Mouse (Mus musculus) limb, embryonic 11.5 days (tissue): Measurements from ENCODE around the gene Mamld1. TPM values are rescaled to one million over a fixed set of nuclear protein-coding genes. Genes with fewer than 3 reads are reported as not detected.
"Not testable (repeated sequence)": the region's sequence is repeated elsewhere in the genome, so short reads cannot be mapped to it uniquely, and the experiment has no call there.

ENCODE experiments used
- ATAC-seq: fragments of 200-750 bp; cut with Nextera tagmentation; 2 replicates; pipeline ENCODE4 v1.8.0; 2017; ENCODE audit warnings: low read depth; ENCODE audit not compliant: insufficient number of reproducible peaks, low FRiP score, low TSS enrichment
- DNase-seq: peaks from one replicate; pipeline ENCODE4 v3.0.0-alpha.2; 2015; ENCODE audit warnings: low spot score
- H3K27ac ChIP-seq: fragments of 300-500 bp; sonication (generic); replicated peaks from 2 replicates; pipeline ENCODE4 v1.5.1; 2014; ENCODE audit warnings: low read depth, mild to moderate bottlenecking, low read length
- H3K27me3 ChIP-seq: fragments of 300-500 bp; sonication (generic); 2 replicates; pipeline ENCODE4 v1.6.1; 2014; ENCODE audit warnings: mild to moderate bottlenecking, low read length, mixed read lengths; ENCODE audit not compliant: control insufficient read depth, insufficient read depth
- H3K36me3 ChIP-seq: fragments of 300-500 bp; sonication (generic); 2 replicates; pipeline ENCODE4 v1.6.1; 2014; ENCODE audit warnings: mild to moderate bottlenecking, low read length, moderate library complexity, mixed read lengths; ENCODE audit not compliant: control insufficient read depth, insufficient read depth
- H3K4me1 ChIP-seq: fragments of 300-500 bp; sonication (generic); 2 replicates; pipeline ENCODE4 v1.6.1; 2014; ENCODE audit warnings: low read length, mixed read lengths; ENCODE audit not compliant: control insufficient read depth, insufficient read depth
- H3K4me2 ChIP-seq: fragments of 300-500 bp; sonication (generic); 2 replicates; pipeline ENCODE4 v1.6.1; 2014; ENCODE audit warnings: low read depth, mild to moderate bottlenecking, moderate library complexity; ENCODE audit not compliant: severe bottlenecking
- H3K4me3 ChIP-seq: fragments of 300-500 bp; sonication (generic); 2 replicates; pipeline ENCODE4 v1.5.1; 2014; ENCODE audit warnings: low read depth, low read length
- H3K9ac ChIP-seq: fragments of 300-500 bp; sonication (generic); 2 replicates; pipeline ENCODE4 v1.6.1; 2014; ENCODE audit warnings: mild to moderate bottlenecking, low read length
- H3K9me3 ChIP-seq: fragments of 300-500 bp; sonication (generic); 2 replicates; pipeline ENCODE4 v1.6.1; 2016; ENCODE audit warnings: low read length; ENCODE audit not compliant: control insufficient read depth
- WGBS: fragments of 180-500 bp; shearing (Covaris S2); extraction: QIAGEN DNeasy Blood & Tissue Kit; methylation state at CpG from one replicate; pipeline ENCODE4 v1.1.7; 2014; 5-methylcytosine and 5-hydroxymethylcytosine counted together
- polyA plus RNA-seq: library from polyadenylated mRNA; unstranded; fragments of >200 nt; fragmentation: Nextera tagmentation; extraction: Ambion mirVana; gene quantifications from 2 replicates; pipeline ENCODE4 v1.2.1, GENCODE M21; 2014

Gene Mamld1
- polyA plus RNA-seq, result 1.1 and 1.5 TPM in 2 replicates

DNA sequence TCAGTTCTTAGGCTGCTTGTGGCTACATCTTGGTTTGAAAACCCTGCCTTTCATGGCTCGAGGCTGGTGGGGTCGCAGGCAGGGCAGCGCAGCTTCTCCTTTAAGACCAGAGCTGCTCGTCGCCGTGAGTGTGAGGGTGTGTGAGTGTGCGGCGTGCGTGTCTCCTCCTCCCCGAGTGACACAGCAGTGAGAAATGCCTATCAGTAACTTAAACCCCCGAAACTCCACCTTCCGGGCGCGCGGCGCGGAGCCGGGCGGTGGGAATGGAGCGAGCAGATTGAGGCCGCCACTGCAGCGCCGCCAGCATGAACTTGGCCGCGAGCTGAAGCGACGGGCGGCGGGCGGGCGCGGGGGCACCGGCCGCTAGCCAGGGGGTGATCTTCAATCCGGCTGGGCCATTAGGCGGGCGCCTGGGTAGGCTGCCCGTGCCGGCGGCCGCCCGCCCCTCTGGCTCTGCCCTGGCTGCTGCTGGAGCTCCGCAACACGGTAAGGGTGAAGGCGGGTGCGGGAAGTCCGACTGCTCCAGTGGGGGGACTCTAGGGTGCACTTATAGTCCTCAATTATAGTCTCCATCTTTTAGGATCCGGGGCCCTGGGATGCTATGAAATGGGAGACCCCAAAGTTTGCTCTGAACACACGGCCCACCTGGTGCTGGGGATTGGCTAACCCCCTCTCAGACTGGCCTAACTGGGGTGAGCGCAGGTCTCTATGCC, at the start of gene Mamld1:
TSS of gene Mamld1 (plus strand) at position 393 of the 713 bp plus-strand sequence.
- Histone ChIP-seq H3K9me3 (no peaks in the 10 kb centered on the region), H3K9ac (no peak within 1 kb of the TSS), H3K27ac (no peak within 1 kb of the TSS), H3K4me1 (no peaks in the 10 kb centered on the region), H3K4me3 (peak within 1 kb of the TSS; percentile 34), H3K36me3 (no peaks in the 10 kb centered on the region), H3K4me2 (peak within 1 kb of the TSS; percentile 57), H3K27me3 (peaks cover 43% of the 10 kb centered on the region)
- 19% methylated on average over 38 of the region's 50 CpGs for WGBS
- DNase-seq (peak; percentile 53), ATAC-seq (peak; percentile 13; the same call in 1 of the 2 replicates)

DNA sequence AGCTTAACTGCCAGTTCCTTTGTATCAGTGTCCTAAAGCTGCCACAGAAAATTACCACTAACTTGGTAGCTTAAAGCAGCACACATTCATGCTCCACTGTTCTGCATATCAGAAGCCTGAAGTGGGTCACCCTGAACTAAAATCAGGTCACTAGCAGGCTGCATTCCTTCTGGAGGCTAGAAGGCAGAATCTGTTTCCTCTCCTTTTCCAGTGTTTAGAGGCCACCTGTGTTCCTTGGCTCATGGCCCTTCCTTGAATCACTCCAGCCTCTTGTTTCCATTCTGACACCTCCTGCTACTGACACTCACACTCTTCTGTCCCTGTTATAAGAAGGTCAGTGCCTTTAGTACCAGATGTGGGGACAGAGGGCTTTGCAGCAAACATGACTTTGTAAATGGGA, 25.3 kb upstream of the Mamld1 start:
- Histone ChIP-seq H3K4me2 (no peak overlapping the region), H3K27ac (no peak overlapping the region), H3K9me3 (no peaks in the 10 kb centered on the region), H3K9ac (no peak overlapping the region), H3K36me3 (no peaks in the 10 kb centered on the region), H3K4me3 (no peak overlapping the region), H3K4me1 (no peaks in the 10 kb centered on the region), H3K27me3 (no peaks in the 10 kb centered on the region)
- ATAC-seq (no peak), DNase-seq (no peak)

DNA sequence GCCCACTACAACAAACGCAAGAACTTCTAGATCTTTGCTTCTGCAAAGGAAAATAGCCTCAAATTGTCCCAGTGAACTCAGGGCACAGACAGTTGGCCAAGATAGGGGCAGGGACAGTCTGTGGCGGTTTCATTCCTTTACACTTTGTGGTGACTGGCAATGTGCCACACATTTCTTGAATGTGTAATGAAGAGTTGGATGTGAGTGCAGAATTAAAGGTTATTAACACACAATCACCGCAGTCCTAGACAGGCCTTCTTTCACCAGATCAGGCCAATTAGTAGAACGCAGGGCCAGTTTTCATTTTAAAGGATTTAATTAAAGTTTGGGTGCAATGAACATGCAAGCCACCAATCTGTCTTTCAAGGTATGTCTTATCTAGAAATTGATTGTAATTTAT, 22.0 kb upstream of the Mamld1 start:
- DNase-seq (no peak), ATAC-seq (no peak)
- H3K9me3 ChIP-seq, result no peaks in the 10 kb centered on the region
- H3K4me1 ChIP-seq, result no peaks in the 10 kb centered on the region
- no peaks in the 10 kb centered on the region for H3K36me3 ChIP-seq
- H3K27me3 ChIP-seq, result no peaks in the 10 kb centered on the region
- no peak overlapping the region for H3K27ac ChIP-seq
- no peak overlapping the region for H3K4me2 ChIP-seq
- WGBS, result 90% methylated on average over 4 of the region's 4 CpGs
- H3K9ac ChIP-seq, result no peak overlapping the region
- H3K4me3 ChIP-seq, result no peak overlapping the region

DNA sequence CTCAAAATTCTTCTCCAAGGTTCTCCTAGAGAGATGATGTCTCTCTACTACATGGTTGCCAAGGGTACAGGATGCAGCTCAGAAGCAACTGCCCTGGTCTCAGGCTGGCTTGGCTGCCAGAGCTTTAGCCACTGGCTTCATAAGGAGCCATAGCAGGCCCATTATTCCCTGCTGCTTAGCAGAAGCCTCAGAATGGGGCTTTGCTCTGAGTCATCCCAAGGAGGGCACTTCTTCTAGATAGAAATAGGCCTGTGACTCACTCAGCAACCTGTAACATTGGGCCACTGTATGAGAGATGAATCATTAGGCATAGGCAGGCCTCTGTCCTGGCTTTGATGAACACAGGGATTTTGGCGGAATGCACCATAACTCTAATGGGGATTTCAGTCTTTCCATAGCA, 21.1 kb upstream of the Mamld1 start:
- H3K4me3 ChIP-seq, H3K9ac ChIP-seq, H3K4me2 ChIP-seq, H3K4me1 ChIP-seq, H3K27me3 ChIP-seq, H3K9me3 ChIP-seq, ATAC-seq, H3K27ac ChIP-seq, DNase-seq, H3K36me3 ChIP-seq: not testable (repeated sequence)
- WGBS, result 88% methylated on average over 1 of the region's 1 CpGs

DNA sequence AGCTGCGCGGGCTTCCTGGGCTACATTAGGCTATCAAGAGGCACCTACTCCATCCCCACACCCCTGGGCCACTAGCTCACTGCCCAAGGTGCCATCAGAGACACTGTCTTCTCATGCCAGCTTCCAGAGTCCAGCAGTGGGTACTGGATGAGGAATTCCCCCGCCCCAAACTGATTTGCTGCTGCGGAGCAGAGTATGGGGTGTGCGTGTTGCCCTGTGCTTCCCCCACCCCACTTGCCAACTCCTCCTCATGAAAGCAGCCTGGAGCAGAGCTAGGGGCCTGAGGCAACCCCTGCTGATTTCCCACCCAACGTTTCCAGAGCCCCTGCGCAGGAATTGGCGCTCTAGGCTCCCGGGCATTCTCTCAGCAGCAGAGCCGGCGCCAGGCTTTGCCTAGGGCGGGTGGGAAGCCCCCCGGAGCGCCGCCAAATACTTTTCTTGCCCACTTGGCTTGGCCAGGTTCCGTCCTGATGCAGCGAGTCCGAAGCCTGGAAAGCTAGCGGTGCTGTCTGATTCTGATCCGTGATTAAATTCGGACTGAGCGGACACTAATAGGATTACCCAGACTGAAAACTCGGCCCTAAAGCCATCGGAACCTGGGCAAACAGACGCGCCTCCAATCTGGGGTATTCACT, 738 bp downstream of the Mamld1 start:
- H3K9ac ChIP-seq, result no peak overlapping the region
- DNase-seq (peak; percentile 26), ATAC-seq (peak; percentile 56)
- H3K27me3 ChIP-seq, result peaks cover 43% of the 10 kb centered on the region
- no peak overlapping the region for H3K27ac ChIP-seq
- H3K4me1 ChIP-seq, result no peaks in the 10 kb centered on the region
- 19% methylated on average over 26 of the region's 26 CpGs for WGBS
- H3K36me3 ChIP-seq, result no peaks in the 10 kb centered on the region
- H3K9me3 ChIP-seq, result no peaks in the 10 kb centered on the region
- H3K4me2 ChIP-seq, result peak overlapping the region; percentile 57
- peak overlapping the region; percentile 34 for H3K4me3 ChIP-seq

DNA sequence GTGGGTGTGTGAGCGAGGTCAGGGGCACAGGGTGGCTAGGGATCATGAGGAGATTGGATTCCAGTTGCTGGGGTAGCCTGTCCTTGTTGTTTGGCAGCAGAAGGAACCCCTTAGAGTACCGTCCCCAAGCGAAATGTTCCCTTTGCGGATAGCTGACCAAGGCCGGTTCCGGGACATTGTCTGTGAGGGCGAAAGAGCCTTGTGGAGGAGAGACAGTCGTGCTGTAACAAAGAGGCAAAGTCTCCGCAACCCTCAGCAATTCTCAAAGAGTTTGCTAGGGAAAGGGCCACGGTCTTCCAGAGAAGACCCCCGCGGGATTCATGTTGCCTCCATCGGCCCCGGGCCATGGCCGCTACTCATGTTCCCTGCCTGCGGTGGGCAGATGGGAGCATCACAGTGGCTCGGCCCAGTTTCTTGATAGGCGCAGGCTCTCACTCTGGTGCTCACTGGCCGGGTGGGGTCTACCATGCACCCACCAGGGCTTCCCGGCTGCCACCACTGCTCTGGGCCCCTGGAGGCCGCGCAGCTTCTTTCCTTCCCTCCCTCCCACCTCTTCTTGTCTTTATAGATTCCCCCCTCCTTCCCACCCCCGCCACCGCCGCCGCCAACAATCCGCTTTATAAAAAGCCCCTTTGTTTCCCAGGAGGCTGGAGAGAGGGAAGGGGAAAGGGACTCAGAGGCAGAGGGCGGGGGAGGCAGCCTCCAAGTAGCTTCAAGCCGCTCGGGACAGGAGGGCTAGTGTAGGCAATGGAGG, 1.5 kb downstream of the Mamld1 start:
- H3K4me1 ChIP-seq, result no peaks in the 10 kb centered on the region
- H3K36me3 ChIP-seq, result no peaks in the 10 kb centered on the region
- peak overlapping the region; percentile 57 for H3K4me2 ChIP-seq
- peak; percentile 73 for ATAC-seq
- H3K9ac ChIP-seq, result peak overlapping the region; percentile 47
- WGBS, result 22% methylated on average over 29 of the region's 30 CpGs
- peaks cover 42% of the 10 kb centered on the region for H3K27me3 ChIP-seq
- no peaks in the 10 kb centered on the region for H3K9me3 ChIP-seq
- DNase-seq, result peak; percentile 39
- H3K27ac ChIP-seq, result no peak overlapping the region
- H3K4me3 ChIP-seq, result peak overlapping the region; percentile 34

DNA sequence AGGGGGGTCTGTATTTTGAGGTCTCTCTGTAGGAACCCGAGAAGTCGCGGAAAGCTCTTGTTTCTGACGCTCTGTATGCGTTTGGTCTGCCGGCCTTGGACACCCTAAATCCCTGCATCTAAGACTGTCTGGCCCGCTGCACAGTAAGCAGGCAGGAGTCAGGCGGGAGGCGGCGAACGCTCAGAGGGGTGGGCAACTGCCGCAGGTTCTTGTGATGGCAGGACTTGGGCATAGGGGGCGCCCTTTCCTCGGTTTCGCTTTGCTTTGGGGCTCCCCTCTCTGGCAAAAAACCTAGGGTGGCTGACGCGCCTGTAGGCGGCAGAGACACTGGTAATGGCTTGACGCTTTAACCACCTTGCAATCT, 2.0 kb downstream of the Mamld1 start:
- peaks cover 40% of the 10 kb centered on the region for H3K27me3 ChIP-seq
- H3K4me3 ChIP-seq, result peak overlapping the region; percentile 34
- H3K9me3 ChIP-seq, result no peaks in the 10 kb centered on the region
- no peak overlapping the region for H3K9ac ChIP-seq
- WGBS, result 26% methylated on average over 16 of the region's 19 CpGs
- H3K4me2 ChIP-seq, result peak overlapping the region; percentile 57
- peak; percentile 66 for ATAC-seq
- H3K4me1 ChIP-seq, result no peaks in the 10 kb centered on the region
- DNase-seq, result peak; percentile 75
- H3K27ac ChIP-seq, result no peak overlapping the region
- H3K36me3 ChIP-seq, result no peaks in the 10 kb centered on the region

DNA sequence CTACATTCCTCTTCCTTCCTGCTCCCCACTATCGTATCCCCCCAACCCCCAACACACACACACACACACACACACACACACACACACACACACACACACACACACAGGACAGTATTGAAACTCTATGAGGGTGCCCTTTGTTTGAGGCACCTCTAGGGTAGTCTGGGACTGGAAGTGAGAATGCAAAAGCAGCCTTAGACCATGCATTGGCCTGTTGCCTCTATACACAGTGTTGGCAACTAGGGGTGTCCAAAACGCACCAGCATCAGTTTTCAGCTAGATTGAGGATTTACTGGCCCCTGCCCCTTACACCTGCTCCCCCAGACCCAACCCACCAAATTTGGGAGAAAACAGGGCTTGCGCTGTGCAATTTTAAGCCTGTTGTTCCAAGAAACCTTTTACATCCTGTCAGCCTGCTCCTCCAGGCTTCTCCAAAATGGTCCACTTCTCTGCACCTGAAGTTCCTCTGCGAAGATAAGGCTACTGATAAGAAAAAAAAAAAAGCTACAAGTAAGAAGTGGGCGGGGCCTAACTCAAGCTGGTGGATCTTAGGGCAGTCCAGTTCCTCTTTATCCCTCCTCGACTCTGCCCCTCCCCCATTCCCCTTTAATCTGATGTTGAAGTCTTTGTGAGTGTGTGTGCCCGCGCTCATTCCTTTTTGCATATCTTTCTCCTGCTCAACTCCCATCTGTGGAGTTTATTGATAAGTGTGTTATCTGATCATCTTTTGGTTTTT, 2.6 kb downstream of the Mamld1 start:
- 32% methylated on average over 8 of the region's 8 CpGs for WGBS
- no peaks in the 10 kb centered on the region for H3K4me1 ChIP-seq
- peaks cover 39% of the 10 kb centered on the region for H3K27me3 ChIP-seq
- H3K27ac ChIP-seq, result no peak overlapping the region
- DNase-seq (peak; percentile 20), ATAC-seq (0 out of 2 replicates have a peak, but pooled peaks have one; percentile 21)
- no peaks in the 10 kb centered on the region for H3K9me3 ChIP-seq
- peak overlapping the region; percentile 57; the same call in 1 of the 2 replicates for H3K4me2 ChIP-seq
- no peak overlapping the region for H3K4me3 ChIP-seq
- no peaks in the 10 kb centered on the region for H3K36me3 ChIP-seq
- no peak overlapping the region for H3K9ac ChIP-seq
